In the genomic region with DNA sequence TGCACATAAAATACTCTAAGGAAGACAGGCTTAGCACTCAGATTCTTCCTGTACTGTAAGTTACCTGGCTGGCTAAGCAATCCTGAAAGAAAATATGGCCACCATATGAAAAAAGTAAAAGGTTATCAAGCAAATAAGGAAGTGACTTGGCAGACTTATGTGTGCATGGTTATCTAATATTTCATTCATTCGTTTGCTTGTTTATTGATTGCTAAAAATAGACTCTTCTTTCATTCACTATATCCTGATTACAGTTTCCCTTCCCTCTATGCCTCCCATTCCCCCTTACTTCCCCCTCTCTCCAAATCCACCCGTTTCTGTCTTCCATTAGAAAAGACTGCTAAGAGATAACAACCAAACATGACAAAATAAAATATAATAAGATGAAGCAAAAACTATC, we compare ENCODE assay signal across 24 mouse cellular contexts. TPM values are rescaled to one million over a fixed set of nuclear protein-coding genes. Genes with fewer than 3 reads are reported as not detected.
DNase-seq lines count a peak whose midpoint lies in the region; ATAC-seq and TF ChIP-seq lines count a peak whose summit lies in the region.
"Had no signal": no experiment of that assay in that cellular context is flagged by ENCODE, and none has a peak within 500 bp of the region (broad histone marks: within the 10 kb centered on the region; RNA-seq: fewer than 3 reads in every experiment).

No protein-coding gene starts in this region.

- TF ChIP-seq POLR2A in kidney, adult 2 months (IDR thresholded peaks at IDR 0.05; ENCODE audit: low read depth, low read length) = no peak

- H3K4me3 ChIP-seq in kidney, adult 2 months (ENCODE audit: insufficient read depth, low read depth, low read length) = no peak overlapping the region
- H3K4me3 ChIP-seq: embryonic facial prominence, embryonic 13.5 days; embryonic facial prominence, embryonic 15.5 days; erythroblast, embryonic 14.5 days; forebrain, embryonic 10.5 days; forebrain, embryonic 12.5 days had no signal

- no peaks in the 10 kb centered on the region for H3K36me3 ChIP-seq in kidney, adult 2 months (ENCODE audit: control insufficient read depth, insufficient read depth, low read length)
- H3K36me3 ChIP-seq: embryonic facial prominence, embryonic 13.5 days; embryonic facial prominence, embryonic 15.5 days; forebrain, embryonic 10.5 days; forebrain, embryonic 12.5 days had no signal

- no peak for TF ChIP-seq CTCF in kidney, adult 2 months (conservative IDR thresholded peaks at IDR 0.05; ENCODE audit: insufficient read depth, insufficient read length, low read depth, low read length)

- 69% methylated on average over 2 of the region's 2 CpGs for WGBS in kidney, adult 2 months

- H3K27ac ChIP-seq in kidney, adult 2 months (ENCODE audit: insufficient read depth, low read depth, low read length) = no peak overlapping the region
- H3K27ac ChIP-seq: embryonic facial prominence, embryonic 13.5 days; embryonic facial prominence, embryonic 15.5 days; forebrain, embryonic 10.5 days; forebrain, embryonic 12.5 days had no signal

- peak; percentile 60; the same call in 1 of the 2 replicates for ATAC-seq in megakaryocyte, adult 5-6 weeks (ENCODE audit: poor library complexity, severe bottlenecking)
- ATAC-seq in megakaryocyte-erythroid progenitor cell, adult 5-6 weeks (replicated peaks; ENCODE audit: low FRiP score, low TSS enrichment, poor library complexity, severe bottlenecking) = 0 out of 2 replicates have a peak, but pooled peaks have one; percentile 14
- ATAC-seq: forebrain, embryonic 14.5 days; forebrain, postnatal 0 days had no signal

- H3K4me1 ChIP-seq in kidney, adult 2 months (ENCODE audit: control insufficient read depth, insufficient read depth, low read length) = no peaks in the 10 kb centered on the region
- H3K4me1 ChIP-seq: embryonic facial prominence, embryonic 13.5 days; embryonic facial prominence, embryonic 15.5 days; forebrain, embryonic 12.5 days had no signal

- H3K27me3 ChIP-seq in kidney, adult 2 months (replicated peaks; ENCODE audit: control insufficient read depth, insufficient read depth, low read length) = no peaks in the 10 kb centered on the region
- H3K27me3 ChIP-seq: embryonic facial prominence, embryonic 13.5 days; embryonic facial prominence, embryonic 15.5 days; forebrain, embryonic 12.5 days had no signal

- peak; percentile 34 for DNase-seq in MEL-GATA-1-ER (ENCODE audit: extremely low read depth, low read depth)
- no peak for DNase-seq in yolk sac, embryonic 10.5 days (ENCODE audit: low spot score)
- no peak for DNase-seq in lung, postnatal 4 days
- no peak for DNase-seq in ovary, postnatal 10 days (ENCODE audit: low spot score)
- no peak for DNase-seq in kidney, adult 2 months
- DNase-seq: adrenal gland, adult 2 months; adrenal gland, postnatal 10 days; adrenal gland, postnatal 25 days; cerebellum, adult 11 months; cerebellum, adult 18-20 months; cerebellum, adult 8-10 months; cerebellum, adult 9-11 months; cerebellum, postnatal 14 days; cerebellum, postnatal 36 days; embryo, embryonic 11 days; forebrain, postnatal 0 days had no signal

RNA-seq across cellular contexts. Expression of a gene that starts 8.0 kb away (rescaled TPM):
- 14.8 and 19.6 TPM in 2 replicates for total RNA-seq in megakaryocyte, adult 5-6 weeks (2015)
- total RNA-seq in megakaryocyte, adult 5-6 weeks (2017) = 9.1 and 11.7 TPM in 2 replicates
- 26.1 and 40.8 TPM in 2 replicates for total RNA-seq in megakaryocyte-erythroid progenitor cell, adult 5-6 weeks (2014; fragmentation: Nextera tagmentation)
- total RNA-seq in megakaryocyte-erythroid progenitor cell, adult 5-6 weeks (2017) = 17.3 and 19.4 TPM in 2 replicates
- polyA plus RNA-seq in kidney, adult 2 months (2012; rRNA removed) = 19.4 and 21.5 TPM in 2 replicates
